Mouse (Mus musculus) 3134 (cell line): Measurements from ENCODE around the gene Unc93b1.

ENCODE experiments used
- DNase-seq: peaks from one replicate; pipeline ENCODE4 v3.0.0-alpha.2; 2011; ENCODE audit warnings: low spot score; ENCODE audit not compliant: insufficient read length; ENCODE audit errors: extremely low read depth

The Unc93b1 gene

GRCm38 (mm10) chr19:3912337-3913204 is 22.4 kb upstream of the Unc93b1 start, which contains the start of gene Ndufs8:
Gene Ndufs8 (minus strand): TSS chr19:3912774.
- DNase-seq: peak; percentile 93

DNA sequence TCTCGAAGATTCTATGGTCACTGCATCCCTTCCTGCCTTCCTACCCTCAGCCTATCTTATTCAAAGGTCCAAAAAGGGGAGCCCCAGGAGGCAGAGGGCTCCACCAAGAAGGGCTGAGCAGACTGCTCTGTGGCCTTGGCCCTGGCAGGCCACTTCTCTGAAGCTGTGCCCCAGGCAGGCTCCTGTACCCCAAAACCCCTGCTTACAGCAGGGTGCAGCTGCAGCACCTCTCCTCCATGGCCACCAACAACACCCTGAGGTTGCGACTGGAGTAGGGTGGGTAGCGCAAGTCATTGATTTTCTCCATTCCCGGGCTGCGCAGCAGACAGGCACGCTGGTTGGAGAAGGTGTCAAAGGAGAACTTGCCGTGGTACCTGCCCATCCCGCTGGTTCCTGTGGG is 21.3 kb upstream of the Unc93b1 start:
- no peak for DNase-seq

GRCm38 (mm10) chr19:3914535-3914934 is 20.5 kb upstream of the Unc93b1 start:
- no peak for DNase-seq

GRCm38 (mm10) chr19:3916727-3917126 is 18.3 kb upstream of the Unc93b1 start:
- no peak for DNase-seq

- DNase-seq: no peak
These were observed 15.1 kb upstream of the Unc93b1 start for GRCm38 (mm10) chr19:3919928-3920327.

DNA sequence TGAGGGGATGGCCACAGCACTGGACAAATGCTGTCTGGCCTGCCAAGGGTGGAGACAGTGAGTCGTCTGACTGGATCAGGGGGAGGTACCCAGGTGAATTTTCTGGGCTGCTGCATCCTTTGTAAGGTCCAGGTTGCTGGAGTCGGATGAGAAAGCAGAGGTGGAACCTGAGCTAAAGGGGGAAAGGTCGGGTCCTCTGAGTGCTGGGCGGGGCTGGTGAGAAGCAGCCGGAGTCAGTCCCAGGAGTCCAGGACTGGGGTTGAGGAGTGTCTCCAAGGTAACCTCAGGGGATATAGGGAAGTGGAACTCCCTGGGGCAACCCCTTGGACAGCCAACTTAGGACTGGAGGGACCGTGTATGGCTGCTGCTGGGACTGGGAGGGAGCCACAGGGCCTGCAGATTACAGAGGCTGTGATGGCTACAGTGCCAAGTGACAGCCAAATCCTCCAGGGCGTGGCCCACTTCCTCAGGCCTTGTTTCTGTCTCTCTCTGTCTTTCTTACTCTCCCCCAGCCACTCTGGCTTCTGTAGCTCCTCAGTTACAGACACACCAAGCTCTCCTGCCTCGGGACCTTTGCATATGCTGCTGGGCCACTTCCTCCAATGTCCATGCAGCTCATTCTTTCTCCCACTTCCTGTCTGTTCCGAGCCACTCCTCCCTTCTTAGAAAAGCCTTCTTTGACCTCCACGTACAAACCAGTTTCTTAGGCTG is 12.2 kb upstream of the Unc93b1 start:
- DNase-seq: no peak

GRCm38 (mm10) chr19:3923586-3923985 is 11.4 kb upstream of the Unc93b1 start:
- no peak for DNase-seq

DNA sequence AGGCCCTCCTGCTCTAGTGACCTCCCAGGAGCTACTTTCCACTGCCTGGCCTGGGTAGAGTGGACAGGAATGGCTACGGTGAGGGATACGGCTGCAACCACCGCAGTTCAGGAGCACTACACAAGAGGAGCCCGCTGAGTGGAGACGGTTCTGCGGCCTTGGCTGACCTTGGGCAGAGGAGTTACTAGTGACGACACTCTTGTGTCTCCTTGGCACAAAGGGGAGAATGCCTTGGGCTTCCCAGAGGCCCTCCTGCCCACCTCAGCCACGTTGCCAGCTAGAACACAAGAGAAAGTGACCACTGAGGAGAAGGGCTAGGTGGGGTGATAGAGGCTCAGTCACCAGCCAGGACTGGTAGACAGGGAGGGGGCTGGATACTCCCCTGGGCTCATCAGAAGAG is 10.8 kb upstream of the Unc93b1 start:
- DNase-seq: no peak

- no peak for DNase-seq
These were observed 10.1 kb upstream of the Unc93b1 start for GRCm38 (mm10) chr19:3924868-3925267.

DNA sequence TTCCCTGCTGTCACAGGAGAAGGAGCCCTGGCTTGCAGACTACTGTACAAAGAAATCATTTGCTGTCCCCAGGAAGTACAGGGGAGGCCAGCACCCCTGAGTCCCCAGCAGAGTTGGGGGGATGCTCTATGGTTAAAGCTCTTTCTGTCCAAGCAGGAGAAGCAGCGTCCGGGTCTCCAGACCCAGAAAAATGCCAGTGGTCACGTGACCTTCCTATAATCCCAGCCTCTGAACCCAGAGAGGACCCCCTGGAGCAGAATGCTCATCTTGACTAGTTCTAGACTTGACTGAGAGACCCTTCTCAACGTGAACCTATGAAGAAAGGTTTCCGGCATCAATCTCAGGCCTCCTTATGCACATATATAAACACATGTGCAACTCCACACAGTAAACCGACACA is 9.1 kb upstream of the Unc93b1 start:
- DNase-seq: no peak

DNA sequence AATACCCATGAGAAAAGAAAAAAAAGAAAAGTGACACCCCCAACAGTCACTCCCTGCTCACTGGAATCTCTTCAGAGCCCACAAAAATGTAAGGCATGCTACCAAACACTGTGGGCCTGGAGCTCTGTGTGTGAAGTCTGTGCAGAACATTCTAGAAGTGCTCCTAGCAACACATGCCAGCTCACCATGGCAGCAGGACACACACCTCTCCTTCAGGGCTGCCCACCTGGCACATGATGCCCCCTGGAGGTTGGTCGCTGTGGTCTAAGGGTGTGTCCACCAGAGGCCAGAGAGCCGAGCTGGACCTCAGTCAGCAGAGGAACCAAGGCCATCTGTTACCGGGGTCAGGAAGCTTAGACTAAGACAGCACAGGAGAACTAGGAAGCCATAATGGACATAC is 8.7 kb upstream of the Unc93b1 start:
- DNase-seq: peak; percentile 82

DNA sequence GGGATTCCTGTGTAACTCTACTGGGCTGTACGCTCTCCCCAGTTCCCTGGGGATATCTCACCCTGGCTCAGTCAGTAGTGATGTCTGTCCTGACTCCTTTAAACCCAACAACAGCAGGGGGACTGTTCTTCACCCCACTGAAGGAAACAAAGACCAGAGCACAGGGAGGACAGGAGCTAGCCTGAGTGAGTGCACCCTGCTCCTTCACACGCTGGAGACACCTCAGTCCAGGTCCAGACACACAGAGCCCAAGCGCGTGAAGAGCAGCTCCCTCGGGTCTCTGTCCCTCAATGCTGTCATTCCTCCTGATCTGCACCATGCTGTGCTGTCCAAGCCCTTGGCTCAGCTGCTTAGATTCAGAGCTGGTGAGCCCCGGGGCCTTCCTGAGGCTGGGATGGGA is 8.3 kb upstream of the Unc93b1 start:
- DNase-seq: no peak

- DNase-seq: no peak
These were observed 7.0 kb upstream of the Unc93b1 start for GRCm38 (mm10) chr19:3927989-3928388.

DNA sequence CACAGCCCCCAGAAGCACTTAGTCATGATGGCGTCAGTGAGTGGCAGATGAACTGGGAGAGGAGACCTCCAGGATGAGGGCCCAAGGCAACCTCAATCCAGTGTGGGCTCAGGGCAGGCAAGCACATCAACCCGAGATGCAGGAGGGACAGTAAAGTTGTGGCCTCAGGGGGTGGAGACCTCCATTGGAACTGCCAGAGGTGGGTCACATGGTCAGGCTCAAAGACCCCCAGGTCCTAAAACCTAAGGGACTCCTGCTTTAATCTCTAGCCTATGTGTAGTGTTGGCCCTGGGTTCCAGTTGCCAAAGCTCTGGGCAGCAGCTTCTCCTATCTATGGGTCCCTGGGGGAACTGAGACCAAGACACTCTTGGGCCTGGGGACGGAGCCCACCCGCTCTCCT is 6.2 kb upstream of the Unc93b1 start:
- no peak for DNase-seq

DNA sequence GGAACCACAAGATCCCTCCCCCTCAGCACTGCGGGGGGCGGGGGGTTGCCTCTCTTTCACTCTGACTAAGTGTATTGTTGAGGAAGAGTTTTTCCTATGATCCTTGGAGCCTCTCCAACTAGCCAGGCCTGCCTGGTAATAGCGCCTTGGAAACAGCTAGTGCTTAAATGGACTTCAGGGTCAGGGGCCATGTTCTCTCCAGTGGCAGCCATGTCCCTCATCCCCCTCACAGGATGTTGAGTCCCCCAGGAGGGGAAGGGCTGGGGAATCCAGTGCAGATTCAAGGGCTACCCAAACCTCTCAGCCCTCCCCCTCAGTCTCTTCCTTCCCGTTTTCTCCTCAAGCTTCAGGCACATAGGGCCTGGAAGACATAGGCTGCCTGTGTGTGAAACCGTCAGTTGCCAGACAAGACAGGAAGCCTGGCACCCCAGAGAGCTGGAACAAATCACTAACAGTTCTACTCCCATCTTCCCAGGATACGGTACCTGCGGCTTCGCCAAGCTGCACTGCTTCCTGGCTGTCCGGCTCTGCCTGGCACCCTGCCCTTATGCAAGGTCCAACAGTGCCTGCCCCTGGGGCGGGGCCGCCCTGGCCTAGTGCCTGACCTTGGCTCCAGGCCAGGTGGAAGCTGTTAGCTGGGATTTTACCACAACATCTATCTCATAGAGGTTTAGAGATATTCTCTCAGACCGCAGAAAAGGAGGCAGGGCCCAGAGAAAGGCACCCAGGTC is 5.6 kb upstream of the Unc93b1 start, which contains the start of gene Aldh3b1:
TSS of gene Aldh3b1 (minus strand) at position 598 of the 731 bp plus-strand sequence.
- DNase-seq: peak; percentile 94

DNA sequence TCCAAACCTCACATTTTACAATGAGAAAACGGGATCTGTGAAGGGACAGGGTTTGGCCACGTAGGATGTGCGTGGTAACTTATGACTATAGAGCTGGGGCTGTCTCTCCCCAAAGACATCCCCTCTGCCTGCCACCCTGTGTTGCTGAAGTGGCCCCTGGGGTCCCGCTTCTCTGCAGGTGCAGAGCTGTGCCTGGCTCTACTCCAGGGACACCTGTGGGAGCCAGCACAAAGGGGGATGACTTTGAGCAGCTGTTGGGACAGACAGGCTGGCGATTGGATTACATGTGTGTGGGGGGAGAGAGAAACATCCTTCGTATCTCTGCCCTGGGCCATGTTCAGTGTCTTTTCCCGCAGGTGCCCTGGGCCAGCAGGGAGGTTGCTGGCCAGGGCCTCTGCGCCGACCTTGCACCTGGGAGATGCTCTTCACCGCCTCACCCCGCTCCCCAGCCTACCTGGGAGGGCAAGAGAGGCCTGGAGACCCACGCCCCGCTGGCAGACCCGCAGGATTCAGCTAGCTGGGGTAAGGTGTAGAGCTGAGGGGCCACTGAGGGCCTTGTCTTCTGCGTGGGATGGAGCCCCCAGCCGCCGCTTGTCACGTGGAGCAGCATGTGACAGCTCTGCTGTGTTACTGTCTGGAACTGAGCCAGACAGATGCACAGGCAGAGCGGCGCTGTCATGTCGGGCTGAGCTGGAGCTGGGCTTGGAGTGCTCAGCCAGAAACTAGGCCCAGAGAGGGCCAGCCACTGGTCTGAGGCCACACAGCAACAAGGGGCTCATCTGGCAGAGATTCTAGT is 4.5 kb upstream of the Unc93b1 start:
- no peak for DNase-seq

- no peak for DNase-seq
These were observed 3.3 kb upstream of the Unc93b1 start for GRCm38 (mm10) chr19:3931716-3932115.

GRCm38 (mm10) chr19:3935896-3936850 is 1.2 kb downstream of the Unc93b1 start:
- no peak for DNase-seq

DNA sequence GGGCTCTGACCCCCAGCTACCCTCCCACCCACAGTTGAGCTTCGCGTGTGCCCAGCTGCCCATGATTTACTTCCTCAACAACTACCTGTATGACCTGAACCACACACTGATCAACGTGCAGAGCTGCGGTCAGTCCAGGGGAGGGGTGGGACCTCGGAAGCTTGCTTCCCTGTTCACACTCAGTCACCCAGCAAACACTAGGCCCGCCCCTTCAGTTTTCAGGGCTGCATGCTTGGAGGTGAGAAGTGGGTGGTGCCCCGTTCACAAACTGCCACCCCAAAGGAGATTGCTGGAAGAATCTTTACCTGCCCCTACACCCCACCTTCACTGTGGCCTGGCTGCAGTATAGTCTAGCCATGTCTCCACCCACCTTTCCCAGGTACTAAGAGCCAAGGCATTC is 7.3 kb downstream of the Unc93b1 start:
- no peak for DNase-seq
